Mouse (Mus musculus) hindbrain, postnatal 0 days (tissue): ENCODE results near the gene Gm21987. TPM values are rescaled to one million over a fixed set of nuclear protein-coding genes. Genes with fewer than 3 reads are reported as not detected.

ENCODE experiments used
- ATAC-seq: fragments of 200-750 bp; cut with Nextera tagmentation; 2 replicates; pipeline ENCODE4 v1.8.0; 2017; ENCODE audit warnings: mild to moderate bottlenecking, moderate TSS enrichment, moderate library complexity
- DNase-seq: peaks from one replicate; pipeline ENCODE4 v3.0.0-alpha.2; 2015; ENCODE audit warnings: low spot score
- H3K27ac ChIP-seq: fragments of 300-500 bp; sonication (generic); 2 replicates; pipeline ENCODE4 v1.5.1; 2014; ENCODE audit warnings: mild to moderate bottlenecking
- H3K27me3 ChIP-seq: fragments of 300-500 bp; sonication (generic); 2 replicates; pipeline ENCODE4 v1.6.1; 2014; ENCODE audit warnings: low read length, mixed read lengths; ENCODE audit not compliant: insufficient read depth
- H3K36me3 ChIP-seq: fragments of 300-500 bp; sonication (generic); 2 replicates; pipeline ENCODE4 v1.6.1; 2014; ENCODE audit warnings: low read length, mixed read lengths; ENCODE audit not compliant: insufficient read depth
- H3K4me1 ChIP-seq: fragments of 300-500 bp; sonication (generic); 2 replicates; pipeline ENCODE4 v1.6.1; 2014; ENCODE audit warnings: antibody characterized with exemption, low read length, mixed read lengths; ENCODE audit not compliant: insufficient read depth
- H3K4me2 ChIP-seq: fragments of 300-500 bp; sonication (generic); 2 replicates; pipeline ENCODE4 v1.6.1; 2014; ENCODE audit warnings: low read depth, mild to moderate bottlenecking, low read length, moderate library complexity, mixed read lengths
- H3K4me3 ChIP-seq: fragments of 300-500 bp; sonication (generic); 2 replicates; pipeline ENCODE4 v1.5.1; 2014; ENCODE audit warnings: low read length
- H3K9ac ChIP-seq: fragments of 300-500 bp; sonication (generic); replicated peaks from 2 replicates; pipeline ENCODE4 v1.6.1; 2014; ENCODE audit warnings: mild to moderate bottlenecking, low read length, moderate library complexity, mixed read lengths
- H3K9me3 ChIP-seq: fragments of 300-500 bp; sonication (generic); 2 replicates; pipeline ENCODE4 v1.6.1; 2016; ENCODE audit warnings: low read length, mixed read lengths
- CTCF ChIP-seq: IDR thresholded peaks from 2 replicates; pipeline ENCODE4 v1.5.1; 2016; ENCODE audit warnings: antibody characterized with exemption, control low read depth, low read depth
- WGBS: fragments of 180-500 bp; shearing (Covaris S2); extraction: QIAGEN DNeasy Blood & Tissue Kit; methylation state at CpG from one replicate; pipeline ENCODE4 v1.1.7; 2014; 5-methylcytosine and 5-hydroxymethylcytosine counted together
- polyA plus RNA-seq: library from polyadenylated mRNA; unstranded; fragments of >200 nt; fragmentation: Nextera tagmentation; extraction: Ambion mirVana; gene quantifications from 2 replicates; pipeline ENCODE4 v1.2.1, GENCODE M21; 2015
- total RNA-seq: library from RNA; depleted of rRNA; stranded (reverse); fragments of >200 nt; gene quantifications from 2 replicates; pipeline ENCODE4 v1.2.3, GENCODE M21; 2014

Gm21987 gene
- total and polyA plus RNA-seq, 2 experiments from 2014 or later, result not detected

DNA sequence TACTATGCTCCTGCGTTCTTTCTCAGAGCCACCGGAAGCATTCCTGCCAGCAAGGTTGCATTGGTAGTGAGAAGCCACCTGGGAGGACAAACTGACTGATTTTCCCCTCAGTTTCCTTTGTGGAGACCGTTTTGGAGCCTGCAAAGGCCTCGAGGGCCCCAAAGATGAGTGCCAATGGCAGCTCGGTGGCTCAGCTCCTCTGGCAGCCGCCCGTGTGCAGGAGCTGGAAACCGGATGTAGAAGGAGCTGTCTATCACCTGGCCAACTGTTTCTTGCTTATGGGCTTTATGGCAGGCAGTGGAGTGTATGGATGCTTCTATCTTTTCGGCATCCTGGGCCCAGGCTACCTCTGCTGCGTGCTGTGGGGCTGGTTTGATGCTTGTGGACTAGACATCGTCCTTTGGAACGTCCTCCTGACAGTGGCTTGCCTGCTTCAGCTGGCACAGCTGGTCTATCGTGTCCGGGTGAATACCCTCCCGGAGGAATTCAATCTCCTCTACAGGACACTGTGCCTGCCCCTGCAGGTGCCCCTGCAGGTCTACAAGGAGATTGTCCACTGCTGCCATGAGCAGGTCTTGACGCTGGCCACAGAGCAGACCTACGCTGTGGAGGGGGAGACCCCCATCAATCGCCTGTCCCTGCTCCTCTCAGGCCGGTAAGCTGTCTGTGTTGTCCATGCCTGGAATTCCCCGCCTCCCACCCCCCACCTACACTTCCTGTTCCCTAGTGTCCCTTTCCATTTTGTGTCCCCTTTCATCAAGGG lies 15.8 kb downstream of the Gm21987 start:
- 79% methylated on average over 20 of the region's 20 CpGs for WGBS
- no peak overlapping the region for H3K4me3 ChIP-seq
- H3K4me1 ChIP-seq, result no peaks in the 10 kb centered on the region; the same call in 1 of the 2 replicates
- no peak overlapping the region for H3K9ac ChIP-seq
- ATAC-seq, result no peak
- no peak for DNase-seq
- no peaks in the 10 kb centered on the region for H3K9me3 ChIP-seq
- no peak overlapping the region for H3K27ac ChIP-seq
- TF ChIP-seq CTCF, result no peak
- H3K4me2 ChIP-seq, result no peak overlapping the region
- H3K36me3 ChIP-seq, result no peaks in the 10 kb centered on the region
- no peaks in the 10 kb centered on the region for H3K27me3 ChIP-seq

DNA sequence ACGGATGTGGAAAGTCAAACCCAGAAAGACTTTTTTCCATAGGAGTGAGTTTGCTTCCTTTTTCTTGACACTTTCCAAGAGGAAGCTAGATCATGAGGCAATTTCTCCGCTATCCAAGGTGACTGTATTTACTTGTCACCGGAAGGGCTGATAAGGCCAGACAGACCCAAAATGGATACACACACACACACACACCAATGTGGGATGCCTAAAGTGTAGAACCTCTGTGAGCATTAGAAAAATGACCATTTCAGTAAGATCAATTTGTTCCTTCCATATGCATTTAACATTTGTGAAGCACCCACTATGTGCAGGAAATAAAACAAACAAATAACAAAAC lies 16.4 kb downstream of the Gm21987 start:
- no peak overlapping the region for H3K9ac ChIP-seq
- H3K4me1 ChIP-seq, result no peaks in the 10 kb centered on the region; the same call in 1 of the 2 replicates
- no peak overlapping the region for H3K4me2 ChIP-seq
- no peak for ATAC-seq
- no peak overlapping the region for H3K4me3 ChIP-seq
- H3K27ac ChIP-seq, result no peak overlapping the region
- H3K9me3 ChIP-seq, result no peaks in the 10 kb centered on the region
- no peak for DNase-seq
- no peak for TF ChIP-seq CTCF
- no peaks in the 10 kb centered on the region for H3K27me3 ChIP-seq
- H3K36me3 ChIP-seq, result no peaks in the 10 kb centered on the region
- 86% methylated on average over 3 of the region's 3 CpGs for WGBS

DNA sequence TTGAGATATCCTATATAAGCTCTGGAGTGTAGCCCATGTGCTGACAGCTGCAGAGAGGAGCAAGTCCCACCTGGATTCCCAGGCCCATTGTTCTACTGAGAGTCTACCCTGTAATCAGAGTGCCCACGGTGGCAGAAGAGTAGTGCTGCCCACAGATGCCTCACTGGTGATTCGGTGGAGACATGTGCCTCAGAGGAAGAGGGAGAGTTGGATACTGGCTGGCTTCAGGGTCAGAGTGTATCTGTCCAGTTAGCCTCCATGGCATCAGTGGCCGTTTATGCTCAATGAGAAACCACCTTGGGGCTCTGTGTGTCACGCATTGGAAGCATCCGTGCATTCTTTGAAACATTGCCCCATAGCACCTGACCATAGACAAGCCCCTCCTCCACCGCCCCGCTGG lies 16.8 kb downstream of the Gm21987 start:
- DNase-seq (no peak), ATAC-seq (no peak)
- WGBS, result 90% methylated on average over 7 of the region's 7 CpGs
- Histone ChIP-seq H3K4me1 (no peaks in the 10 kb centered on the region; the same call in 1 of the 2 replicates), H3K9me3 (no peaks in the 10 kb centered on the region), H3K4me2 (no peak overlapping the region), H3K27me3 (no peaks in the 10 kb centered on the region), H3K9ac (no peak overlapping the region), H3K4me3 (no peak overlapping the region), H3K27ac (no peak overlapping the region), H3K36me3 (no peaks in the 10 kb centered on the region)
- no peak for TF ChIP-seq CTCF

DNA sequence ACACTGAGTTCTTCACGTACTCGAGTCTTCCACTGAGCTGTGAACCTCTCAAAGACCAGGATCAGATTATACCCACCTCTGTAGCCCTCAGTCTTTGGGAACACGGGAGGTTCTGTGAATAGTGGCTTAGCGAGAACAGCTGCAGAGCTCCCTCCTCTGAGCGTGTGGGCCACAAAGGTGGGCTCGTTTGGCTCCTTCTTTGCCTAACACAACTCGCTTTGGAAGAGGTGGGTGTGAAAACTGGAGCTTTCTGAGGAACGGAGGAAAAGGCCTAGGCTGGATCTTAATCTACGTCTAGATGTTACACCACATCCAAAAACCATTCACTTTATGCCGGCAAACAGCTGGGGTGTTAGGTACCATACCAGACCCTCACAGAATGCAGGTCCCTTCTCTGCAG lies 18.6 kb downstream of the Gm21987 start:
- TF ChIP-seq CTCF, result no peak
- Histone ChIP-seq H3K27ac (no peak overlapping the region), H3K27me3 (no peaks in the 10 kb centered on the region), H3K4me3 (no peak overlapping the region), H3K9ac (no peak overlapping the region), H3K36me3 (no peaks in the 10 kb centered on the region), H3K9me3 (no peaks in the 10 kb centered on the region), H3K4me1 (no peaks in the 10 kb centered on the region; the same call in 1 of the 2 replicates), H3K4me2 (no peak overlapping the region)
- no peak for ATAC-seq
- DNase-seq, result no peak
- 89% methylated on average over 10 of the region's 10 CpGs for WGBS

DNA sequence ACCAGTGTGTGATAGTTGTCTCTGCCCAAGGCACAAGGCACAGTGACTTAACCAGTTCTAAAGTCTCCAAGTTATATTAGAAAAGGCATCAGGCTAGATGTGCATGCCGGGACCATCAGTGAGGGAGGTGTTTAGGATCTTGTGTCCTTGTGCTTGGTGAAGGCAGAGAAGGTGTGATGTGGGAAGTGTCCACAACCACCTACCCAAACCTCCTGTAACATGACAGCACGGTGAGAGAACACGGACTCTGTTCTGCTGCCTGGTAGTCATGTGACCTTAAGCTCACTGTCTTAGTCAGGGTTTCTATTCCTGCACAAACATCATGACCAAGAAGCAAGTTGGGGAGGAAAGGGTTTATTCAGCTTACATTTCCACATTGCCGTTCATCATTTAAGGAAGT lies 19.4 kb downstream of the Gm21987 start:
- Histone ChIP-seq H3K9me3 (no peaks in the 10 kb centered on the region), H3K27ac (no peak overlapping the region), H3K4me2 (no peak overlapping the region), H3K4me1 (no peaks in the 10 kb centered on the region), H3K36me3 (no peaks in the 10 kb centered on the region), H3K9ac (no peak overlapping the region), H3K4me3 (no peak overlapping the region), H3K27me3 (no peaks in the 10 kb centered on the region)
- TF ChIP-seq CTCF, result no peak
- DNase-seq, result no peak
- WGBS, result 95% methylated on average over 4 of the region's 4 CpGs
- ATAC-seq, result no peak

DNA sequence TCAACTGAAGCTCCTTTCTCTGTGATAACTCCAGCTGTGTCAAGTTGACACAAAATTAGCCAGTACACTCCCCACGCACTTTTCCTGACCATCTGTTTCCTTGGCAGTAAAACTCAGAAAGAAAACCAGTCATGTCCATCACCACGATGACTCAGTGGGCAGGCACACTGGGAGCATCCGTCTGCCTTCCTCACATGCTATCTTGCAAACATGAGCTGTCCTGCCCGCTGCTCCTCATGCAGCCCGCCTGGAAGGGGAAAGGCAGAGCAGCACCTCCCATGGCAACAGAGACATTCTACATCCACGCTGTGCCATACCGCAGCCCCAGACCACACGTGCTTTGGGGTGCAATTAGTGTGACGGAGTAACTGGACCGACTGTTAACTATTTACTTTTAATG lies 21.5 kb downstream of the Gm21987 start:
- 38% methylated on average over 10 of the region's 10 CpGs for WGBS
- no peak for TF ChIP-seq CTCF
- Histone ChIP-seq H3K27me3 (no peaks in the 10 kb centered on the region), H3K9me3 (no peaks in the 10 kb centered on the region), H3K27ac (no peak overlapping the region), H3K36me3 (no peaks in the 10 kb centered on the region), H3K4me1 (no peaks in the 10 kb centered on the region), H3K4me2 (no peak overlapping the region), H3K4me3 (no peak overlapping the region), H3K9ac (no peak overlapping the region)
- DNase-seq (peak; percentile 19), ATAC-seq (0 out of 2 replicates have a peak, but pooled peaks have one; percentile 49)

DNA sequence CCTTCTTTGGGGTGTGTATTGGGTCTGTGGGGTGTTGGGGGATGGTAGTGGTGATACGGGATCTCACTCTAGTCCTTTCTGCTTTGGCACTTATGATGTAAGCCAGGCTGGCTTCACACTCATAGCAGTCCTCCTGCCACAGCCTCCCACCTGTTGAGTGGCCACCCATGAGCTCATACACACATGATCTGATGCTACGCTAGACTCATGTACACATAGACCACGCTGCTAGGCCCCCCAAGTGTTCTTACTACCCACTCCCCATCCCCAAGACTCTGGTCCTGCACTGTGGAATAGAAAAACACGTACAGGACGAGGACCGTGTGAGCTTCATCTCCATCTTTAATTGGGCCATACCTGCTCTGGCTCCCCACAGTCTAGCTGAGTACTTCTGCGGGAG lies 22.2 kb downstream of the Gm21987 start:
- Histone ChIP-seq H3K4me1 (no peaks in the 10 kb centered on the region), H3K27me3 (no peaks in the 10 kb centered on the region), H3K27ac (no peak overlapping the region), H3K4me2 (no peak overlapping the region), H3K4me3 (no peak overlapping the region), H3K9me3 (no peaks in the 10 kb centered on the region), H3K9ac (no peak overlapping the region), H3K36me3 (no peaks in the 10 kb centered on the region)
- no peak for DNase-seq
- ATAC-seq, result no peak
- no peak for TF ChIP-seq CTCF
- WGBS, result 83% methylated on average over 7 of the region's 7 CpGs
